Mouse (Mus musculus) ES-Bruce4 (cell line): ENCODE data around the gene Csnk1d. TPM values are rescaled to one million over a fixed set of nuclear protein-coding genes. Genes with fewer than 3 reads are reported as not detected.

ENCODE experiments used
- H3K27ac ChIP-seq: 2 replicates; pipeline ENCODE4 v1.5.1; 2012; ENCODE audit warnings: low read length, inconsistent platforms; ENCODE audit not compliant: insufficient read depth
- H3K27me3 ChIP-seq: 2 replicates; pipeline ENCODE4 v1.6.1; 2012; ENCODE audit warnings: mild to moderate bottlenecking, low read length, inconsistent platforms; ENCODE audit not compliant: control insufficient read depth, poor library complexity, insufficient read depth, severe bottlenecking
- H3K36me3 ChIP-seq: 2 replicates; pipeline ENCODE4 v1.6.1; 2012; ENCODE audit warnings: inconsistent platforms, mild to moderate bottlenecking, low read length, moderate library complexity; ENCODE audit not compliant: control insufficient read depth, poor library complexity, insufficient read depth, severe bottlenecking
- H3K4me1 ChIP-seq: one replicate; pipeline ENCODE4 v1.8.1; 2011; ENCODE audit warnings: low read length; ENCODE audit not compliant: control insufficient read depth, insufficient read depth
- H3K4me3 ChIP-seq: 2 replicates; pipeline ENCODE4 v1.5.1; 2011; ENCODE audit warnings: low read depth, mild to moderate bottlenecking, low read length
- H3K9ac ChIP-seq: 2 replicates; pipeline ENCODE4 v1.6.1; 2012; ENCODE audit warnings: low read depth, mild to moderate bottlenecking, inconsistent platforms; ENCODE audit not compliant: poor library complexity, severe bottlenecking
- H3K9me3 ChIP-seq: replicated peaks from 2 replicates; pipeline ENCODE4 v1.6.1; 2012; ENCODE audit warnings: mild to moderate bottlenecking, low read length, inconsistent platforms; ENCODE audit not compliant: control insufficient read depth, poor library complexity, insufficient read depth, severe bottlenecking
- CTCF ChIP-seq: IDR thresholded peaks from one replicate; pipeline ENCODE4 v1.8.1; 2011; ENCODE audit warnings: low read depth, low read length
- EP300 ChIP-seq: IDR thresholded peaks from 2 replicates; pipeline ENCODE4 v1.6.1; 2011; ENCODE audit warnings: low read depth, low read length; ENCODE audit not compliant: insufficient read depth
- POLR2A ChIP-seq: IDR thresholded peaks from one replicate; pipeline ENCODE4 v1.8.1; 2011; ENCODE audit warnings: low read length; ENCODE audit not compliant: insufficient read depth
- polyA plus RNA-seq: library from polyadenylated mRNA; stranded (reverse); fragments of >200 nt; gene quantifications from 2 replicates; pipeline ENCODE4 v1.2.4, GENCODE M21; 2011; ENCODE audit warnings: low read depth; ENCODE audit not compliant: missing spikeins, insufficient read depth, insufficient read length

Csnk1d gene
- polyA plus RNA-seq, 1 experiment, result 99.3 TPM

DNA sequence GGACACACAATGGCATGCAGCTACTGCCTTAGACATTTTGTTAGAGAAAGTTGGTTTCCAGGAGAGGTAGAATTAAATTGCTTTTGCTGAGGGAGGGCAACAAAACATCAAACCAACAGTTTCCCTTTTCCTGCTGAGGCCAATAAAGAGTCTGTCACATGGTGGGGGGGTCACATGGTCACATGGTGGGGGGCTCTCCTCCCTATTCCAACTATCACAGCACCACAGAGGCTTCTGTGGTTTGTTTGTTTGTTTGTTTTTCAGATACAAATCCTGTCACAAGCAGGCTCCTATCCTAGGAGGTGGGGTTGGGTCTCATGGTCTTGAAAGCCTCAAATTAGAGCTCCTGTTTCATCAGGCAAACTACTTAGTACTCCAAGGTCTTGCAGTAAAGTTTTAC, 8.7 kb downstream of the Csnk1d start:
- TF ChIP-seq EP300 (no peak), CTCF (no peak), POLR2A (no peak)
- peaks cover 66% of the 10 kb centered on the region for H3K36me3 ChIP-seq
- no peak overlapping the region for H3K9ac ChIP-seq
- no peaks in the 10 kb centered on the region for H3K4me1 ChIP-seq
- no peaks in the 10 kb centered on the region for H3K9me3 ChIP-seq
- no peak overlapping the region for H3K27ac ChIP-seq
- no peaks in the 10 kb centered on the region for H3K27me3 ChIP-seq
- H3K4me3 ChIP-seq, result no peak overlapping the region

- no peak overlapping the region for H3K27ac ChIP-seq
- peaks cover 73% of the 10 kb centered on the region for H3K36me3 ChIP-seq
- no peaks in the 10 kb centered on the region for H3K27me3 ChIP-seq
- H3K4me1 ChIP-seq, result no peaks in the 10 kb centered on the region
- no peak overlapping the region for H3K9ac ChIP-seq
- no peaks in the 10 kb centered on the region for H3K9me3 ChIP-seq
- no peak for TF ChIP-seq POLR2A
- TF ChIP-seq CTCF, result no peak
- TF ChIP-seq EP300, result no peak
- no peak overlapping the region for H3K4me3 ChIP-seq
Measured at GRCm38 (mm10) chr11:120981661-120982060, 9.5 kb downstream of the Csnk1d start.

- no peak overlapping the region for H3K27ac ChIP-seq
Measured at GRCm38 (mm10) chr11:120980427-120981035, 10.6 kb downstream of the Csnk1d start.

DNA sequence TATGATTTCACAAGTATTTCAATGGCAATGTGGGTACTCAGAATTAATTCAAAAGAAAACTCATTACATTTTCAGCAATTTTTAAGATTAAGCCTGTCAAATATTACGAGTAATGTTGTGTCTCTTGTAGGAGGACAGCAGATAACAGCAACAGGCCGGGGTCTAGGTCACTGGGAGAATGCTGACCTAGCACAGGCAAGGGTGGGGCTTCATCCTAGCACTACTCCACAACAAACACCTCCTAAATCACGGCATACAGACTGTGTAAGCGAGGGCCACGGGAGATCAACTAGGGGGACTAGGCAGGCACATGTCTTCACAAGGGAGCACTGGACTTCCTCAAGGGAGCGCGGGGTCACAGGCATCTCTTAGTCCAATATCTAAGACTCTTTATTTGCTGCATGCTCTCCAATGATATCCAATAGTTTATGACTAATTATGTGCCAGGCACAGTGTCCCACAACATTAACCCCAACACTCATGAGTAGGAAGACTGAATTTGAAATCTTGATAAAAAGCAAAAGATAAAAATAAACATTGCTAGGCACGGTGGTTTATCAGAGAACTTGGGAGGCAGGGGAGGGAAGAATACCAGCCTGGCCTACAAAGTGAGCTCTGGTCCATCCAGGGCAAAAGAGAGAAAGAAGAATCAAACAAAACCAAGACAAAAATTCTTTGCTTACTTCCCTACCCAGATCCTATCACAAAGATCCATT, 11.3 kb downstream of the Csnk1d start:
- Histone ChIP-seq H3K9ac (no peak overlapping the region), H3K4me3 (no peak overlapping the region), H3K36me3 (peaks cover 81% of the 10 kb centered on the region), H3K27ac (no peak overlapping the region), H3K27me3 (no peaks in the 10 kb centered on the region), H3K9me3 (no peaks in the 10 kb centered on the region), H3K4me1 (no peaks in the 10 kb centered on the region)
- TF ChIP-seq POLR2A, result no peak
- no peak for TF ChIP-seq EP300
- TF ChIP-seq CTCF, result no peak

More at GRCm38 (mm10) chr11:120980427-120981035, 10.6 kb downstream of the Csnk1d start:
- H3K9ac ChIP-seq, result no peak overlapping the region
- TF ChIP-seq EP300, result no peak
- TF ChIP-seq POLR2A, result no peak
- no peak for TF ChIP-seq CTCF
- H3K27me3 ChIP-seq, result no peaks in the 10 kb centered on the region
- peaks cover 77% of the 10 kb centered on the region for H3K36me3 ChIP-seq
- no peaks in the 10 kb centered on the region for H3K4me1 ChIP-seq
- no peaks in the 10 kb centered on the region for H3K9me3 ChIP-seq
- H3K4me3 ChIP-seq, result no peak overlapping the region

GRCm38 (mm10) chr11:120973318-120973717, 17.8 kb downstream of the Csnk1d start:
- H3K27me3 ChIP-seq, result no peaks in the 10 kb centered on the region
- no peak overlapping the region for H3K27ac ChIP-seq
- H3K4me1 ChIP-seq, result no peaks in the 10 kb centered on the region
- H3K4me3 ChIP-seq, result no peak overlapping the region
- TF ChIP-seq CTCF, result no peak
- no peak for TF ChIP-seq EP300
- H3K9me3 ChIP-seq, result no peaks in the 10 kb centered on the region
- no peak overlapping the region for H3K9ac ChIP-seq
- peaks cover 80% of the 10 kb centered on the region for H3K36me3 ChIP-seq

DNA sequence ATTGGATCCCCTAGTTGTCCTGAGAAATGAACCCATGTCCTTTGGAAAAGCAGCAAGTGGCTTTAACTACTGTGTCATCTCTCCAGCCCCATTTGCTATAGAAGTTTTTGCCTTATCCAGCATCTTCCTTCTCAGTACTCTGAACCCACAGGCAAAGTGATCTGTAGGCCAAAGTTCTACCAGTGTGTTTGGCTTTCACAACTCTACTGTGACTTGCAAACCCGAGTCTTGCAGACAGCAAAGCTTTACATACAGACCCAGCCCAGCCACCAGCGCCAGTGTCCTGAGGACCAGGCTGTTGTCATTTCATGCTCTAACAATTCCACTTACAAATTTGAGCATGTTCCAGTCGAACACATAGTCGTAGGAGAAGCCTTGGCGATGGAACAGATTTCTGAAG, 19.9 kb downstream of the Csnk1d start:
- H3K4me1 ChIP-seq, result no peaks in the 10 kb centered on the region
- no peak overlapping the region for H3K9ac ChIP-seq
- no peaks in the 10 kb centered on the region for H3K27me3 ChIP-seq
- H3K9me3 ChIP-seq, result no peaks in the 10 kb centered on the region
- no peak for TF ChIP-seq EP300
- no peak for TF ChIP-seq CTCF
- no peak for TF ChIP-seq POLR2A
- peaks cover 87% of the 10 kb centered on the region for H3K36me3 ChIP-seq
- no peak overlapping the region for H3K4me3 ChIP-seq
- no peak overlapping the region for H3K27ac ChIP-seq
